Mouse (Mus musculus): Measurements from ENCODE around the gene Comt. TPM values are rescaled to one million over a fixed set of nuclear protein-coding genes. Genes with fewer than 3 reads are reported as not detected.

Gene Comt
- polyA plus RNA-seq, 1 experiment from 2014 or later: 83.5 TPM

GRCm38 (mm10) chr16:18379338-18380001 lies 47.2 kb downstream of the Comt start:
- no peaks in the 10 kb centered on the region for H3K27me3 ChIP-seq (ENCODE audit: insufficient read depth, poor library complexity, severe bottlenecking)
- H3K9me3 ChIP-seq: no peaks in the 10 kb centered on the region
- no peak overlapping the region for H3K4me3 ChIP-seq
- peak overlapping the region; percentile 65 for H3K27ac ChIP-seq
- H3K36me3 ChIP-seq: no peaks in the 10 kb centered on the region
- no peak for DNase-seq (ENCODE audit: low spot score)
- peaks cover 40% of the 10 kb centered on the region for H3K4me1 ChIP-seq
- WGBS: 62% methylated on average over 8 of the region's 8 CpGs

- Histone ChIP-seq H3K4me1 (peaks cover 33% of the 10 kb centered on the region), H3K36me3 (no peaks in the 10 kb centered on the region), H3K9me3 (no peaks in the 10 kb centered on the region), H3K27me3 (ENCODE audit: insufficient read depth, poor library complexity, severe bottlenecking) (no peaks in the 10 kb centered on the region), H3K27ac (no peak overlapping the region), H3K4me3 (no peak overlapping the region)
- DNase-seq (ENCODE audit: low spot score): no peak
- WGBS: 41% methylated on average over 1 of the region's 1 CpGs
Observed at GRCm38 (mm10) chr16:18378489-18378888, 48.2 kb downstream of the Comt start.

DNA sequence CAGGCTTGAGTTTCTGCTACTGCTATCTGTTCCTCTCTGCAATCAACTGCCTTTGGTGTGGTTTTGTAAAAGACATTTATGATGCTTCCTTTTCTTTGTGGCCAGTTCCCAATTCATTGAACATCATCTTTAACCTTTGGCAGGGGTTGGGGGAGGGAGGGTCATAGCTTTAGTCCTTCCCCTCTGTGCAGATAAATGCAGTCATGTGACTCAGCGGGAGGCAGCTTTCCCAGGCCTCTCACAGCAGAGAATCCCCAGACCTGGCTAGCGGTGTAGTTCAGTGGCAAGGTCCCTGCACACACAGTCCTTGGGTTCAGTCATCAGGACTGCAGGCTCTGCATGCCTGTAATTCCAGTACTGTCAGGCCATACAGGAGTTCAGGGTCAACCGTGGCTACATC lies 49.4 kb downstream of the Comt start:
- Histone ChIP-seq H3K27me3 (ENCODE audit: insufficient read depth, poor library complexity, severe bottlenecking) (no peaks in the 10 kb centered on the region), H3K27ac (peak overlapping the region; percentile 12)
- DNase-seq (ENCODE audit: low spot score): peak; percentile 86

GRCm38 (mm10) chr16:18376297-18376954 lies 50.2 kb downstream of the Comt start:
- Histone ChIP-seq H3K36me3 (no peaks in the 10 kb centered on the region), H3K4me1 (peaks cover 20% of the 10 kb centered on the region), H3K9me3 (no peaks in the 10 kb centered on the region), H3K27me3 (ENCODE audit: insufficient read depth, poor library complexity, severe bottlenecking) (no peaks in the 10 kb centered on the region), H3K27ac (no peak overlapping the region), H3K4me3 (no peak overlapping the region)
- DNase-seq (ENCODE audit: low spot score): no peak
- WGBS: 74% methylated on average over 7 of the region's 7 CpGs

More for the DNA sequence above, 49.4 kb downstream of the Comt start:
- H3K4me3 ChIP-seq: no peak overlapping the region
- H3K4me1 ChIP-seq: peaks cover 27% of the 10 kb centered on the region
- H3K9me3 ChIP-seq: no peaks in the 10 kb centered on the region
- no peaks in the 10 kb centered on the region for H3K36me3 ChIP-seq
- 16% methylated on average over 3 of the region's 3 CpGs for whole genome bisulfite sequencing

DNA sequence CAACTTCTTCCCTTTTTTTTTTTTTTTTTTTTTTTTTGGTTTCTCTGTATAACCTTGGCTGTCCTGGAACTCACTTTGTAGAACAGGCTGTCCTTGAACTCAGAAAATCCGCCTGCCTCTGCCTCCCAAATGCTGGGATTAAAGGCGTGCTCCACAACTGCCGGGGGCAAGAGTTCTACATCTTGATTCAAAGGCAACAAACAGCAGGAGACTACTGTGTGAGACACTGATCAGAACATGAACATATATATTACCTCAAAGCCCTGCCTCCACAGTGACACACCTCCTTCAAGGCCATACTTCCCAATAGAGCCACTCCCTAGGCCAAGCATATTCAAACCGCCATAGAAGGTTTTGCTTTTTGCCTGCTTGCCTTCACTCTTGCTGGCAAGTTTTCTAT lies 53.0 kb downstream of the Comt start:
- Histone ChIP-seq H3K27me3 (ENCODE audit: insufficient read depth, poor library complexity, severe bottlenecking) (no peaks in the 10 kb centered on the region), H3K4me1 (peaks cover 14% of the 10 kb centered on the region), H3K4me3 (no peak overlapping the region), H3K36me3 (no peaks in the 10 kb centered on the region), H3K27ac (no peak overlapping the region), H3K9me3 (no peaks in the 10 kb centered on the region)
- WGBS: 91% methylated on average over 4 of the region's 4 CpGs
- DNase-seq (ENCODE audit: low spot score): no peak

GRCm38 (mm10) chr16:18370197-18370596 lies 56.5 kb downstream of the Comt start:
- WGBS: 77% methylated on average over 3 of the region's 3 CpGs
- H3K27me3 ChIP-seq (ENCODE audit: insufficient read depth, poor library complexity, severe bottlenecking): no peaks in the 10 kb centered on the region
- H3K4me1 ChIP-seq: 0 out of 2 replicates have a peak, but pooled peaks cover 4% of the 10 kb centered on the region

GRCm38 (mm10) chr16:18366849-18367248 lies 59.8 kb downstream of the Comt start:
- no peaks in the 10 kb centered on the region for H3K9me3 ChIP-seq
- no peak overlapping the region for H3K4me3 ChIP-seq
- H3K4me1 ChIP-seq: 0 out of 2 replicates have a peak, but pooled peaks cover 4% of the 10 kb centered on the region
- H3K27me3 ChIP-seq (ENCODE audit: insufficient read depth, poor library complexity, severe bottlenecking): no peaks in the 10 kb centered on the region
- 89% methylated on average over 4 of the region's 4 CpGs for WGBS
- H3K27ac ChIP-seq: no peak overlapping the region
- H3K36me3 ChIP-seq: no peaks in the 10 kb centered on the region
- no peak for DNase-seq (ENCODE audit: low spot score)

More at GRCm38 (mm10) chr16:18370197-18370596, 56.5 kb downstream of the Comt start:
- H3K36me3 ChIP-seq: no peaks in the 10 kb centered on the region
- H3K27ac ChIP-seq: no peak overlapping the region
- no peak overlapping the region for H3K4me3 ChIP-seq
- no peaks in the 10 kb centered on the region for H3K9me3 ChIP-seq
- no peak for DNase-seq (ENCODE audit: low spot score)

- Histone ChIP-seq H3K36me3 (no peaks in the 10 kb centered on the region), H3K4me3 (no peak overlapping the region), H3K9me3 (no peaks in the 10 kb centered on the region), H3K4me1 (no peaks in the 10 kb centered on the region), H3K27me3 (ENCODE audit: insufficient read depth, poor library complexity, severe bottlenecking) (no peaks in the 10 kb centered on the region), H3K27ac (no peak overlapping the region)
- WGBS: 82% methylated on average over 8 of the region's 8 CpGs
- DNase-seq (ENCODE audit: low spot score): no peak
Observed at GRCm38 (mm10) chr16:18362948-18363347, 63.7 kb downstream of the Comt start.

DNA sequence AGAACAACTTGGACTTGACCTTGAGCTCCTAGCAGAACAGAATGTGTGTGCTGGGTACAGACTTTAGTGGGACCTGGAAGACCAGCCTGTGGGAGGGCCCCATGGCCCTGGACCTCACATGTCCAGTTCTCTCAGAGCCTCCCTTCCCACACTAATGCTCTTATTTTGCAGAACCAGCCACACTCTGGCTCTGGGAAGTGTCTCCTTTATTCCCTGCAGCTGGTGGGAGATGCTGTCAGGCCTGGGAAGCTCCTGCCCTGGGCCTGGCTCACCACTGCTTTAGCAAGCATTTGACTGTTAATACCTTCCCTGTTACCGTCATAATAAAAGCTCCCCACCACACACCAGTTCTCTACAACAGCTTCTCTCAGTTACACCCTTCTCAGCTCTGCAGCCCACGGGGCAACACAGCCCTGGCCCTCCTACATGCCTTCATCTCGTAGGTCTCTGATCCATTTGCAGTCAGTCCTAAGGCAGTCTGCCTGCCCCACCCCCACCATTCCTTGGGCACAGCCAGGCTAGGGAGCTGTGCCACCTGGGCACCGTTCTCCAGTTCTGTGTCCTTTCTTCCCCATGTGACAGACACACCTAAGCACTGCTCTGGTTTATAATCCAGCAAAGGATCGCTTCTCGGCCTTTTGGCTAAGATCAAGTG lies 66.4 kb downstream of the Comt start:
- H3K27ac ChIP-seq: no peak overlapping the region
- no peak for DNase-seq (ENCODE audit: low spot score)
- no peaks in the 10 kb centered on the region for H3K4me1 ChIP-seq
- H3K9me3 ChIP-seq: no peaks in the 10 kb centered on the region
- H3K4me3 ChIP-seq: no peak overlapping the region
- H3K27me3 ChIP-seq (ENCODE audit: insufficient read depth, poor library complexity, severe bottlenecking): no peaks in the 10 kb centered on the region
- WGBS: 73% methylated on average over 6 of the region's 6 CpGs
- no peaks in the 10 kb centered on the region for H3K36me3 ChIP-seq

DNA sequence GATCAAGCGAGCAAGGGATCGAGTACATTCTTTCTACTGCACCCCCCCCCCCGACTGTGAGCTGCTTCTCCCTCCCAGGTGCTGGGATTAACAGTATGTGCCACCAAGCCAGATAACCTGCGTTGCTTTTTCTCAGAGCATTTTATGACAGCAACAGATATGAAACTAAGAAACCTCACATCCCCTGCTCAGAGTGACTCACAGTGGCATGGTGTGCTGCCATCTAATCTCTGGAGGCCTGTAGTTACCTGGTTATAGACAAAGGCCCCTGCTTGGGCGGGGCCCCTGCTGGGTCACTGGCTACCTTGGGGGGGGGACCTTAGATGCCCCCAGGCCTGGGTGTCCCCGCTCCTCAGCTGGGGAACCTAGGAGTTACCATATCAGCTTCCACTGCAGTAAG lies 68.7 kb downstream of the Comt start:
- H3K9me3 ChIP-seq: no peaks in the 10 kb centered on the region
- 75% methylated on average over 6 of the region's 6 CpGs for WGBS
- no peak overlapping the region for H3K4me3 ChIP-seq
- no peak for DNase-seq (ENCODE audit: low spot score)
- H3K36me3 ChIP-seq: no peaks in the 10 kb centered on the region
- H3K27ac ChIP-seq: no peak overlapping the region
- no peaks in the 10 kb centered on the region for H3K27me3 ChIP-seq (ENCODE audit: insufficient read depth, poor library complexity, severe bottlenecking)
- H3K4me1 ChIP-seq: no peaks in the 10 kb centered on the region

DNA sequence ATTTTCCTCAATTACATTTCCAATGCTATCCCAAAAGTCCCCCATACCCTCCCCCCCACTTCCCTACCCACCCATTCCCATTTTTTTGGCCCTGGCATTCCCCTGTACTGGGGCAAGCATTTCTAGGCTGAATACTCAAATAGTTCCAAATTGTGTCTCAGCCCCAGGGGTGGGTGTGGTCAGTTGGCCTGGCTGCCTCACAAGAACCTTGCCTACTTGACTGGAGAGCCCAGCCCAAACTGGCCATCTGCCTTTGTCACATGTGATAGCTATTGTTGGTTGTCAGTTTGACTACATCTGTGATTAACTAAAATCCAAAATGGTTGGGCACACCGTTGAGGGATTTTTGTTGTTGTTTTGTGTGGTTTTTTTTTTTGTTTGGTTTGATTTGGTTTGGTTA lies 69.7 kb downstream of the Comt start:
- 0 out of 2 replicates have a peak, but pooled peaks cover 8% of the 10 kb centered on the region for H3K27me3 ChIP-seq (ENCODE audit: insufficient read depth, poor library complexity, severe bottlenecking)
- no peak overlapping the region for H3K4me3 ChIP-seq
- no peaks in the 10 kb centered on the region for H3K9me3 ChIP-seq
- H3K36me3 ChIP-seq: no peaks in the 10 kb centered on the region
- no peak overlapping the region for H3K27ac ChIP-seq
- WGBS: 68% methylated on average over 1 of the region's 1 CpGs
- H3K4me1 ChIP-seq: no peaks in the 10 kb centered on the region
- DNase-seq (ENCODE audit: low spot score): no peak

Measured in heart, embryonic 10.5 days (tissue).